Mouse (Mus musculus) A20 (cell line): ENCODE results near the gene Slc26a1.

Experiments
- DNase-seq: peaks from one replicate; pipeline ENCODE4 v3.0.0-alpha.2; 2011; ENCODE audit warnings: low read depth, low spot score

The Slc26a1 gene

GRCm38 (mm10) chr5:108691152-108691551, 15.8 kb upstream of the Slc26a1 start:
- peak; percentile 40 for DNase-seq

DNA sequence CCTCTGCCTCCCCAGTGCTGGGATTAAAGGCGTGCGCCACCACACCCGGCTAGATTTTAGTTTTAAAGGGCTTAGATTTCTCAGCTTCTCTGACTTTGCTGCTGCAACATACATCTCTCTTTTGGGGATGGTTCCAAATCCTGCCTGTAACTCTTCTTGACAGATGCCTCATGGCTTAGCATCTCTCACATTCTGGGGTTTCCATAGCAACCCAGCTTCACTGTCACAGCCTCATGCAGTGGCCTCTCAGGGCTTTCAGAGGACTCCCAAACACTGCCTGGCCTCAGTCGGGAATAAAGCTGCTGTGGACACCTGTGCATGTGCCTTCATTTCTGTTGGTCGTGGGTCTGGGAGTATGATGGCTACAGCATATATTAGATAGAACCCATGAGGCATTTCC, 13.7 kb upstream of the Slc26a1 start:
- DNase-seq, result no peak

DNA sequence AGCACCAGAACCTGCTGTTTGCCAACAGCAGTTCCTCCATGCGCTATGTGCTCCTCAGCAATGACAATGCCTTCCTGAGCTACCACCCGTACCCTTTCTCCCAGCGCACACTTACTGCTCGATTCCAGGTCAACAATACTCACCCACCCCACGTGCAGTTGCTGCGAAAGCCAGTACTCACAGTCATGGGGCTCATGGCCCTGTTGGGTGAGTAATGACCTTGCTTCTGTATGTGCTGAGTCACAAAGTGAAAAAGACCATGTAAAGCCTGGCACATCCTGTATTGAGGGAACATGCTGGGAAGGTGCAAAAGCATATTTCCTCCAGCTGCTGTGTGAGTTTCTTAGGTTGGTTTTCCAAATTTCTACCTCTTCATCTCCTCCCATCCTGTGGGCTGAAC, 5.5 kb upstream of the Slc26a1 start:
- DNase-seq, result no peak

DNA sequence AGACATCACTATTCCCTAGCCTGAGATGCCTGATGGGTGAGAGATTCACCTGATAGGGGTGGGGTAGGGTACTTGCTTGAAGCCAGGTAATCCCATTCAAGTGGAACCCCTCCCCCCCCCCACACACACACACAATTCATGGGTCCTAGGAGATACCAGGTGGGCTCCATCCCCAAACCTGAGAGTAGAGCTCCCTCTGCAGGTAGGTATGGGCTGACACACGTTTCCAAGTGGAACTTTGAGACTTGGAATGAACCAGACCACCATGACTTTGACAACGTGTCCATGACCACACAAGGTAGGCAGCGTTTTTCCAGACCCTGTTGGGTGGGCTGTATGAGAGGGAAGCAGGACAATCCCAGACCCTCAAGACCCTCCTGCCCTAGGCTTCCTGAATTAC, 4.5 kb upstream of the Slc26a1 start:
- no peak for DNase-seq

DNA sequence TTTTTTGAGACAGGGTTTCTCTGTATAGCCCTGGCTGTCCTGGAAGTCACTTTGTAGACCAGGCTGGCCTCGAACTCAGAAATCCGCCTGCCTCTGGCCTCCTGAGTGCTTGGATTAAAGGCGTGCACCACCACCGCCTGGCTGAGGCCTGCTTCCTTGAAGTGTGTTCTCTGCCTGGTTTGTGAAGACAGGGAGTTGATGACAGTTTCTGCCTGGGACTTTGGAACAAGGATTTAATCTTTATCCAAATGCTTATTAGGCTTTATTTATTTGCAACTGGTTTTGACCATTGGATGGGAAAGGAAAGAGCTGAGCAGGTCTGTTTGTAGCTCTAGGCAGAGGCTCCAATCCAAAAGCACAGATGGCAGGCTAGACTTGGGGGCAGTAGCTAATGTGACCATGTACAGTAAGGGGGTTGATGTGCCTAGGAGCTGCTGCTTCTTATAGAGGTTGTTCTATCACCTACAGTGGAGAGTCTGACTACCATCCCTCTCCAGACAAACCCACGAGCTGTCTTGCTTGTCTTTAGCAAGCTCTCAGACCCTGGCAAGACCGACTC, 3.0 kb upstream of the Slc26a1 start:
- DNase-seq, result no peak

GRCm38 (mm10) chr5:108677605-108678295, 2.4 kb upstream of the Slc26a1 start:
- DNase-seq, result no peak

DNA sequence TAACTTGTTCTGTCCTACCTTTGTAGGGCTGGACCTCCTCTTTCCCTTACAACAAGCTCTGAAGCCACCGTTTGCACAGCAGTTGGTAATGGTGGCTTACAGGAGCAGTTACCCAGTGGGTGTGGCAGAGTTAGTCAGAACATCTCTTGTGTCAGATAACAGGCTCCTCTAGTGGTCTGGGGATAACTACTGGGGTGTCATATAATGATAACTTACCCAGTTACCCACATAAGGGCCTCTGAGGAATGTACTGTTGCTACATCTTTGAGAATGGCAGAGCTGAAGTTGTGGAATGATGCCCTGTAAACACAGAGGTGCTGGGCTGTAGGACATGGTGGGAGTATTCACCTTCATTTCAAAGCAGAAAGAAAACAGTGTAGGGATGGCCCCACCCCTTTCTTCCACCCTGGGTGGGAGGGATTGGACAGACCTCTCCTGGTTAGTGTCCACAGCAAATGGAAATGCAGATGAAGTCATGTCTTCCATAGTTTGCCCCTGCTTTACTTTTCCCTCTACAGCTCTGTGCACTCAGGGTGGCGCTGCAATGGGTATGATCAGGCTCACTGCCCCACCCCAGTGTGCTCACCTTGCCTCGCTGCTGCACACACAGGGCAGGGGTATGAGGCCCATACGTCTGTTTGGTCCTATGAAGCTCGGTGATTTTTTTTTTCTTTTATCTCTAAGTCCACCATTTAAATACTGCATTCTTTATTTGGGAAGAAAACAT, 1.6 kb upstream of the Slc26a1 start:
- no peak for DNase-seq

DNA sequence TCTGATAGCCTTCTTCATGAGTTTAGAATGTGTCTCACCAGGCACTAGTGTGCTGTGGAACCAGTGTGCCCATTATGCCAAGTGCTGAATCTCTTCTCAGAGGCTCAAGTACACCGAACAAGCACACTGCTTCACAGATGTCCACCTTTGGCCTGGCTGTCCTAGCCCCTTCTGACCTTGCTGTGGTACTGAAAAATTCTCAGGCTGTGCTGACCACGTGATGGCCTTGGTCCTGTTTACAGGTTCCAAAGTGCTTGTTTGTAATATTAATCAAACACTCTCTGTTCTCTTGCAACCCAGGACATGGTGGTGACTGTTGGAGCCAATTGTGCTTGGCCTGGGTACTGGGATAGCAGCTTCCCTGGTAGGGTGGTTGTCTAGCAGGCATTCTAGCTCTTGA, 745 bp downstream of the Slc26a1 start:
- DNase-seq, result no peak

GRCm38 (mm10) chr5:108671757-108672156, 3.6 kb downstream of the Slc26a1 start:
- DNase-seq, result no peak

DNA sequence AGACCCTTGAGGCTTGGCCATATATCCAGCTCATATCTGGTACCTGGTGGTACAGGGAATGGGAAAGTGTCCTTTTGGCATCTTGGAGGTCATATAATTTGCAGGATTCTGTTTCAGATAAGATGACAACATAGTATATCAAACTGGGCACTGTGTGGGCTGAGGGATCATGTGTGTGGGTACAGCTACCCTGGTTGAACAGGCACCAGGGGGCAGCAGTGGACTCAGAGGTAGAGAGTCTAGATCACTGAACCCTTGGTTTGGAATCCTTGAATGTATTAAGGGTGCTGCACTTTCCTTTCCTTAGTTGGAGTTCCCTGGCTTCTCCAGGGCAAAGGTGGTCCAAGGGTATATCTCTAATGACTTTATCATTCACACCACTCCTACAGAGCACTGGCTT, 4.6 kb downstream of the Slc26a1 start:
- peak; percentile 68 for DNase-seq

DNA sequence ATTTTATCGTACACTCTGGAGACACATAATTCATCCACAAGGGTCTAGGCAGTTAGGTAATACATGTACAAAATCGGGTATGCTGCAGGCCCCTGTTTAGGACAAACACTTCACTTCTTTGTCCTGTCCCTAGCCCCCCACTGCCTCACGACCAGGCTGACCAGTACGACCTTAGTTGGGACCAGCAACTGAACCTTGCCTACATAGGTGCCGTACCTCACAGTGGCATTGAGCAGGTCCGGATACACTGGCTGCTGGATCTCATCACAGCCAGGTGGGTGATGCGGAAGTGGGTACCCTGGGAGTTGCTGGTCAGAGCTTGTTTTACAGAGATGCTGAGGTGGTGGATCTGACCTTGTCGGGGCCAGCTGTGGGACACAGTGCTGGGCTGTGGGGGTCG, 5.4 kb downstream of the Slc26a1 start:
- peak; percentile 47 for DNase-seq

GRCm38 (mm10) chr5:108668977-108669936, 6.1 kb downstream of the Slc26a1 start, which contains the start of gene Dgkq:
Gene Dgkq (minus strand): TSS chr5:108669672.
- peak; percentile 89 for DNase-seq

DNA sequence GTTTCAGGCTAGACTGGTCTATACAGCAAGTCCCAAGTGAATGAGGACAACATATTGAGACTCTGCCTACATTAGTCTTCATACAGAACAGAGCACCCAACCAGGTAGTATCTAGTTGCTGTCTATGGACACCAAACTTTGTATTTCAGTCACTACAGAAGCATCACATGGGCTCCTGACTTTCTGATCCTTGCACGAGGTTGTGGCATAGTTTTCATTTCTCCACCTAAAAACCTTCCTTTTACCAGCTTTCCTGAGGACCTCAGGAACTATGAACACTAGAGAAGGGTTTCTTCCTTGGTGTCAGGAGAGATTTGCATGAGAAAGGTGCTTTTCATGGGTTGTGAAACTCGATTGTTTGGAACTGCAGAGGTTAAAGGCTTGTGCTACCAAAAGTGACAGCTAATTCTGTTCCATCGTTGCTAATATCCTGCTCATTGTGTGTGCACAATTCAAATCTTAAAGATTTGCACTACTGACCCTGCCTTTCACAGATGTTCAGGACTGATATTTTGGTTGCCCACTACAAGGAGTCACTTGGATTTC, 6.9 kb downstream of the Slc26a1 start:
- DNase-seq, result no peak

- no peak for DNase-seq
These were observed 8.0 kb downstream of the Slc26a1 start for GRCm38 (mm10) chr5:108667370-108667769.

GRCm38 (mm10) chr5:108665066-108665465, 10.3 kb downstream of the Slc26a1 start:
- no peak for DNase-seq

DNA sequence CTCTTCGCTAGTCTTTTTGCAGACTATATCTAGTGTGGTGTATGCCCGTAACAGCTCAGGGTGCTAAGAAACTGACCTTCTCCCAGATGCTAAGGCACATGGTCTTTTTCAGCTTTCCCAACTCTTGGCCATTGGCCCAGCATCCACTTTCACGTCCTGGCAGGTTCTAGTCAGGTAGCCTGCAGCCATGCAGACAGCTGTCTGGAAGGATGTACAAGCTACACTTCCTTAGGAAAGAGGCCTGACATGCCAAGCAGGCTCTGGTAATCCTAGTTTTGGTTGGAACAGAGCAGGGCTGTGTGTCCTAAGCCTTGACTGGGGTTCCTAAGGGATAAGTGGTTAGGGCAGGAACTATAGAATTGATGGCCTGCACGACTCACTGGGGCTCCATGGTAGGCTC, 12.6 kb downstream of the Slc26a1 start:
- DNase-seq, result no peak

DNA sequence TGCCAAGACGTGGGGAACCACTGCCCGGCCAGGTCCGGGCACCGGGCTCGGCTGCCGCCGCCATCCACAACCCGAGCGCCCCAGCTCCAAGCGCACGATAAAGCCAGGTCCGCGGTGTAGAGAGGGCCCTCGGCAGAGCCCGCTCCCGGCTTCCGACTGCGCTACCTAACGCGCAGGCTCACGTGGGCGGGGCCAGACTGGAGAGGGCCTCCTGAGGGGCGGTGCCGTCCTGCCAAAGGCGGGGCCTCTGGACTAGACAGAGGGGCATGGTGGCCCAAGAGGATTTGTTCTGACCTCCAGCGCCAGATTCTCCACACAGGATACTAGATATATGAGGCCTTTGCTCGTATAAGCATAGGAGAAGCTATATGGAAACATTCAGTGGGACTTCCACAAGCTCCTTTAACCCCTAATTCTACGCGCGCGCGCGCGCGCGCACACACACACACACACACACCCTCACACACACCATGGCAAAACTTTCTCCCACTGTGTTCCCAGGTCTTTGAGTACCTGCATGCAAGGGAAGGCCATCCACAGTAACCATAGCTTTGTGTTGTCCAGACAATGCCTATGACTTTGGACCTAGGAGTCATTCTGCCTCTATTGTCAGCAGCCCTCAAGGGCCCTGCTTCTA, 14.6 kb downstream of the Slc26a1 start:
- peak; percentile 93 for DNase-seq

DNA sequence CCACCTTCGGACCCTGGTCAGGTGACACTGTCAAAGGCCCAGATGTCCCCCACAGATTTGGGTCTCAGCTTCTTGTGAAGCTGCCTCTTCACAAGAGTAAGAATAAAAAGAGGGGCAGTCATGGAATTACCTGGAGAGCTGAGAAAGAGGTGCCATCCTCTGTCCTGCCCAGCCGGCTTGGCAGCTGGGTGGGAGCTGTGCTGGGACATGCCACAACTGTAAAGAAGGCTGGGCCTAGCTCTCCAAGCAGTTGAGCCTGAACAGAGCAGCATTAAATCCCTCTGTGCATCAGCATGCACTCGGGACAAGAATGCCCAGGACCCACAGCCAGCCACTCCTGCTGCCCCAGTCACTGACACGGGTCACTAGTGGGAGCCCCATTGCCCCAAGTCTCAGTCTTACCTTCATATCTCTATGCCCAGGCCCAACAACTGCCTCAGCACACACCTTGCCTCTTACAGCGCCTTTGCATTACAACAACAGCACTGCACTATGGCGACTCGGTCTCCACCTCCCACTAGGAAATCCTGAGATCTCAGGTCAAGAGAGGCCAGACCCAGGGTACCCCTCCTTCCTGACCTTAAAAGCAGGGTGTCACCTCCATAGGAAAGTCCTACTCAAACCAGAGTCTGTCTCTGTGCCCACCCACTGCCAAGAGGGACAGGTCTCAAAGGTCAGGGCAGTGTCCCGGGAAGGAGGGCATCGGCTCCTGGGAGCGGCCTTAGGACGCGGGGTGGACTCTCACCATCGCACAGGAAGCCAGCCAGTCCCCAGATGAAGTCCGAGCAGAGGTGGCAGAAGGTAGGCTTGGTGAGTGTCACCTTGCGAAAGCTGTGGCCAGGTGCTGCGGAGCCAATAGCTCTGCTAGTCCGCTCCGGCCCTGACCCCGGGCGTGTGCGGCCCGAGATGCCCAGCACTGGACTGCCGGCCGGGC, 15.4 kb downstream of the Slc26a1 start, which contains the start of gene Idua:
Gene Idua (plus strand): TSS at position 634 of the 934 bp plus-strand sequence.
- peak; percentile 10 for DNase-seq

GRCm38 (mm10) chr5:108658611-108659010, 16.8 kb downstream of the Slc26a1 start:
- DNase-seq, result no peak

DNA sequence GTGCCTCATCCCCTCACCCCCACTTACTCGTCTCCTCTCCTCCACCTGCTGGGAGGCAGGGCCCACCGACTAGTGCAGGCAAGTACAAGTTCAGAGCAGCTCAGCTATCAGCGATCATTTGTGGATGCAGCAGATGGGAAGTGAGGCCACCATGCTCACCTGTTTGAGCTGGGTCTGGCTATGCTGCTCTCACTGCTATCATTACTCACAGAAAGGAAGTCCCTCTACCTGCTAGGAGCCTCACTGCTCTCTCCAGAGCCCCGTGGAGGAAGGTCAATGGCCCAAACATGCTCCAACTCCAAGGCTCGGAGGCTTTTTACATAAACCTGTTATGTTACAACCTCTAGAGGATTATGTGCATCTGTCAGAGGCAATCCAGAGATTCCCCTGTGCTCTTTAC, 18.0 kb downstream of the Slc26a1 start:
- no peak for DNase-seq
